In genomic region chr14:55205045-55205750, GRCm38 (mm10) we compare ENCODE assay signal across 12 mouse cellular contexts. TPM values are rescaled to one million over a fixed set of nuclear protein-coding genes. Genes with fewer than 3 reads are reported as not detected.
DNase-seq lines count a peak whose midpoint lies in the region.
"Had no signal": no experiment of that assay in that cellular context is flagged by ENCODE, and none has a peak within 500 bp of the region (broad histone marks: within the 10 kb centered on the region; RNA-seq: fewer than 3 reads in every experiment).

No protein-coding gene starts in this region.

- peak; percentile 68 for DNase-seq in layer of hippocampus, adult 11-12 months (ENCODE audit: low spot score)
- no peak for DNase-seq in layer of hippocampus, postnatal 25 days (ENCODE audit: extremely low spot score in 1 of 2, low spot score in 1 of 2)
- peak; percentile 30 to 74 for DNase-seq in frontal cortex, postnatal 36 days (ENCODE audit: low spot score in 2 of 2)
- DNase-seq in left cerebral cortex, postnatal 14 days (ENCODE audit: low spot score in 2 of 2): peak; percentile 67 to 92
- DNase-seq in right cerebral cortex, postnatal 10 days (ENCODE audit: low spot score in 2 of 2): peak; percentile 71 to 92
- DNase-seq in adrenal gland, adult 8-10 months: no peak
- no peak for DNase-seq in gastrocnemius, adult 8-10 months (ENCODE audit: low spot score in 2 of 2)
- no peak for DNase-seq in limb, embryonic 10.5 days (ENCODE audit: low spot score)
- DNase-seq: adrenal gland, postnatal 14 days; B cell, adult 2 months had no signal

- H3K36me3 ChIP-seq in limb, embryonic 10.5 days: no peaks in the 10 kb centered on the region
- H3K36me3 ChIP-seq: limb, embryonic 12.5 days had no signal

- no peak overlapping the region for H3K27ac ChIP-seq in limb, embryonic 10.5 days
- H3K27ac ChIP-seq: limb, embryonic 12.5 days had no signal

- intact Hi-C loops in left cerebral cortex, postnatal 14 days (cut with DNase I): no loop called here

- no peaks in the 10 kb centered on the region for H3K4me1 ChIP-seq in limb, embryonic 10.5 days
- H3K4me1 ChIP-seq: limb, embryonic 12.5 days had no signal

- no peaks in the 10 kb centered on the region for H3K27me3 ChIP-seq in limb, embryonic 10.5 days (ENCODE audit: low read depth, poor library complexity, severe bottlenecking)
- H3K27me3 ChIP-seq: limb, embryonic 12.5 days had no signal

- H3K4me3 ChIP-seq in limb, embryonic 10.5 days: no peak overlapping the region
- H3K4me3 ChIP-seq: limb, embryonic 12.5 days; myocyte had no signal

- 76% methylated on average over 3 of the region's 3 CpGs for WGBS in limb, embryonic 10.5 days

- no peaks in the 10 kb centered on the region for H3K9me3 ChIP-seq in limb, embryonic 10.5 days (replicated peaks)

RNA-seq across cellular contexts. Expression of gene Dhrs2, which starts 16.6 kb away (rescaled TPM):
- not detected for total RNA-seq in layer of hippocampus, postnatal 25 days (2021)
- total RNA-seq in left cerebral cortex, postnatal 14 days (2021): not detected
- not detected for total RNA-seq in adrenal gland, adult 8-10 months (2022)
- not detected for total RNA-seq in gastrocnemius, adult 8-10 months (2022)
- polyA plus RNA-seq in limb, embryonic 10.5 days (2016; fragmentation: Nextera tagmentation; extraction: Ambion mirVana): not detected in 2 replicates
- total RNA-seq: adrenal gland, postnatal 14 days had no signal
- polyA plus RNA-seq: myocyte had no signal

Comparison
In these comparisons a context has a peak if more than half of its experiments do, and no peak if none do; other contexts are left out.
1. DNase-seq: peak in layer of hippocampus, adult 11-12 months (single experiment), frontal cortex, postnatal 36 days (2 of 2), left cerebral cortex, postnatal 14 days (2 of 2) and right cerebral cortex, postnatal 10 days (2 of 2); none in layer of hippocampus, postnatal 25 days (0 of 2), adrenal gland, adult 8-10 months (single experiment), gastrocnemius, adult 8-10 months (0 of 2) and limb, embryonic 10.5 days (single experiment).